Mouse (Mus musculus) heart, embryonic 15.5 days (tissue): ENCODE measurements around the gene Dmd. TPM values are rescaled to one million over a fixed set of nuclear protein-coding genes. Genes with fewer than 3 reads are reported as not detected.
A peak's percentile ranks its signal among the peaks of the same experiment; 100 is the strongest.

Source experiments
- ATAC-seq: fragments of 200-750 bp; cut with Nextera tagmentation; replicated peaks from 2 replicates; pipeline ENCODE4 v1.8.0; 2017; ENCODE audit warnings: low read depth, moderate TSS enrichment; ENCODE audit not compliant: insufficient number of reproducible peaks, insufficient read depth, low FRiP score
- H3K27ac ChIP-seq: fragments of 300-500 bp; sonication (generic); 2 replicates; pipeline ENCODE4 v1.5.1; 2015; ENCODE audit warnings: mild to moderate bottlenecking, inconsistent platforms
- H3K27me3 ChIP-seq: fragments of 300-500 bp; sonication (generic); 2 replicates; pipeline ENCODE4 v1.6.1; 2015; ENCODE audit warnings: inconsistent platforms
- H3K36me3 ChIP-seq: fragments of 300-500 bp; sonication (generic); 2 replicates; pipeline ENCODE4 v1.6.1; 2015; ENCODE audit warnings: mild to moderate bottlenecking, inconsistent platforms
- H3K4me1 ChIP-seq: fragments of 300-500 bp; sonication (generic); replicated peaks from 2 replicates; pipeline ENCODE4 v1.6.1; 2015; ENCODE audit warnings: inconsistent platforms
- H3K4me2 ChIP-seq: fragments of 300-500 bp; sonication (generic); 2 replicates; pipeline ENCODE4 v1.6.1; 2015; ENCODE audit warnings: inconsistent platforms, mild to moderate bottlenecking, moderate library complexity
- H3K4me3 ChIP-seq: fragments of 300-500 bp; sonication (generic); 2 replicates; pipeline ENCODE4 v1.5.1; 2015; ENCODE audit warnings: mild to moderate bottlenecking, inconsistent platforms
- H3K9ac ChIP-seq: fragments of 300-500 bp; sonication (generic); 2 replicates; pipeline ENCODE4 v1.6.1; 2015; ENCODE audit warnings: mild to moderate bottlenecking, inconsistent platforms
- H3K9me3 ChIP-seq: fragments of 300-500 bp; sonication (generic); replicated peaks from 2 replicates; pipeline ENCODE4 v1.6.1; 2016; ENCODE audit warnings: inconsistent platforms
- WGBS: fragments of 180-500 bp; shearing (Covaris S2); methylation state at CpG from one replicate; pipeline ENCODE4 v1.1.7; 2015; ENCODE audit warnings: mixed read lengths; 5-methylcytosine and 5-hydroxymethylcytosine counted together
- polyA plus RNA-seq: library from polyadenylated mRNA; unstranded; fragments of >200 nt; fragmentation: Nextera tagmentation; extraction: Ambion mirVana; gene quantifications from 2 replicates; pipeline ENCODE4 v1.2.1, GENCODE M21; 2015

The Dmd gene
- polyA plus RNA-seq: 28.9 and 29.8 TPM in 2 replicates

GRCm38 (mm10) chrX:82948630-82949029 is at the start of gene Dmd:
Gene Dmd, plus strand, starts transcription at chrX:82948870.
- no peaks in the 10 kb centered on the region for H3K27me3 ChIP-seq
- H3K9ac ChIP-seq: 0 out of 2 replicates have a peak within 1 kb of the TSS, but pooled peaks have one; percentile 31
- H3K4me1 ChIP-seq: no peaks in the 10 kb centered on the region
- peak within 1 kb of the TSS; percentile 37 for H3K4me3 ChIP-seq
- ATAC-seq: peak; percentile 88
- peak within 1 kb of the TSS; percentile 75 for H3K27ac ChIP-seq
- WGBS: 25% methylated on average over 3 of the region's 3 CpGs
- no peak within 1 kb of the TSS for H3K4me2 ChIP-seq
- no peaks in the 10 kb centered on the region for H3K9me3 ChIP-seq
- H3K36me3 ChIP-seq: no peaks in the 10 kb centered on the region

GRCm38 (mm10) chrX:82901515-82901914 is 47.2 kb upstream of the Dmd start:
- Histone ChIP-seq H3K9me3 (no peaks in the 10 kb centered on the region), H3K4me1 (no peaks in the 10 kb centered on the region), H3K4me3 (no peak overlapping the region), H3K27me3 (no peaks in the 10 kb centered on the region), H3K9ac (no peak overlapping the region), H3K4me2 (no peak overlapping the region), H3K36me3 (no peaks in the 10 kb centered on the region), H3K27ac (no peak overlapping the region)
- ATAC-seq: no peak

DNA sequence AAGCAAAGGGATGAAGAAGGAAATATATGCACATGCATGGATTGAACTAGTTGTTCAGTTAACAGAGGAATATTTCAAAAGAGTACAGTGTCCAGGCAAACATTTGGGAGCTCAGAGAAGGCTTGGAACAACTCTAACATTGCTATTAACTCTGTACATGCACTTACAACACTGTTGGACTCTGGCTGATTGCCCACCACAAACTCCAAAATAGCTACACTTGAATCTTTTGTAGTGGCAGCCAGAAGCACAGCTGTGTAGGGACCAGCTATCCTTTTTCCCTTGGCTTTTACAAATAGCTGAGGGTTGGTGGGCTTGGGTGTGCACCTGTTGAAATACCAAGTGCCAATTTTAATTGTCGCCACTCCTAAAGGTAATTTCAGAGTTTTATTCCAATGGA is 39.0 kb downstream of the Dmd start:
- no peak overlapping the region for H3K9ac ChIP-seq
- no peak overlapping the region for H3K4me2 ChIP-seq
- no peak overlapping the region for H3K4me3 ChIP-seq
- no peaks in the 10 kb centered on the region for H3K9me3 ChIP-seq
- no peaks in the 10 kb centered on the region for H3K36me3 ChIP-seq
- ATAC-seq: no peak; the same call in 1 of the 2 replicates
- 72% methylated on average over 1 of the region's 1 CpGs for WGBS
- no peaks in the 10 kb centered on the region for H3K4me1 ChIP-seq
- H3K27me3 ChIP-seq: no peaks in the 10 kb centered on the region
- H3K27ac ChIP-seq: no peak overlapping the region

- no peak overlapping the region for H3K27ac ChIP-seq
- ATAC-seq: no peak
- no peaks in the 10 kb centered on the region for H3K27me3 ChIP-seq
- no peaks in the 10 kb centered on the region for H3K9me3 ChIP-seq
- H3K9ac ChIP-seq: no peak overlapping the region
- H3K4me3 ChIP-seq: no peak overlapping the region
- WGBS: 75% methylated on average over 1 of the region's 1 CpGs
- H3K36me3 ChIP-seq: no peaks in the 10 kb centered on the region
- no peaks in the 10 kb centered on the region for H3K4me1 ChIP-seq
- H3K4me2 ChIP-seq: no peak overlapping the region
These were observed 101.5 kb downstream of the Dmd start for GRCm38 (mm10) chrX:83050190-83050589.

- 62% methylated on average over 2 of the region's 2 CpGs for whole genome bisulfite sequencing
- Histone ChIP-seq H3K4me2 (no peak overlapping the region), H3K36me3 (no peaks in the 10 kb centered on the region), H3K27ac (peak overlapping the region; percentile 47; the same call in 1 of the 2 replicates), H3K4me3 (no peak overlapping the region), H3K9me3 (no peaks in the 10 kb centered on the region), H3K27me3 (no peaks in the 10 kb centered on the region), H3K4me1 (peaks cover 3% of the 10 kb centered on the region; the same call in 1 of the 2 replicates), H3K9ac (no peak overlapping the region)
- no peak for ATAC-seq
These were observed 167.7 kb downstream of the Dmd start for GRCm38 (mm10) chrX:83116171-83116876.

- no peak overlapping the region for H3K27ac ChIP-seq
- no peaks in the 10 kb centered on the region for H3K36me3 ChIP-seq
- peaks cover 3% of the 10 kb centered on the region; the same call in 1 of the 2 replicates for H3K4me1 ChIP-seq
- H3K4me3 ChIP-seq: no peak overlapping the region
- 41% methylated on average over 2 of the region's 2 CpGs for WGBS
- H3K4me2 ChIP-seq: no peak overlapping the region
- ATAC-seq: no peak
- H3K9ac ChIP-seq: no peak overlapping the region
- H3K9me3 ChIP-seq: no peaks in the 10 kb centered on the region
- H3K27me3 ChIP-seq: no peaks in the 10 kb centered on the region
These were observed 168.5 kb downstream of the Dmd start for GRCm38 (mm10) chrX:83117198-83117597.

- no peak overlapping the region for H3K4me3 ChIP-seq
- H3K4me1 ChIP-seq: no peaks in the 10 kb centered on the region
- H3K27ac ChIP-seq: no peak overlapping the region
- H3K9ac ChIP-seq: no peak overlapping the region
- H3K27me3 ChIP-seq: no peaks in the 10 kb centered on the region
- no peak for ATAC-seq
- H3K36me3 ChIP-seq: no peaks in the 10 kb centered on the region
- H3K9me3 ChIP-seq: no peaks in the 10 kb centered on the region
- no peak overlapping the region for H3K4me2 ChIP-seq
- 55% methylated on average over 2 of the region's 2 CpGs for WGBS
These were observed 271.9 kb downstream of the Dmd start for GRCm38 (mm10) chrX:83220563-83220962.

DNA sequence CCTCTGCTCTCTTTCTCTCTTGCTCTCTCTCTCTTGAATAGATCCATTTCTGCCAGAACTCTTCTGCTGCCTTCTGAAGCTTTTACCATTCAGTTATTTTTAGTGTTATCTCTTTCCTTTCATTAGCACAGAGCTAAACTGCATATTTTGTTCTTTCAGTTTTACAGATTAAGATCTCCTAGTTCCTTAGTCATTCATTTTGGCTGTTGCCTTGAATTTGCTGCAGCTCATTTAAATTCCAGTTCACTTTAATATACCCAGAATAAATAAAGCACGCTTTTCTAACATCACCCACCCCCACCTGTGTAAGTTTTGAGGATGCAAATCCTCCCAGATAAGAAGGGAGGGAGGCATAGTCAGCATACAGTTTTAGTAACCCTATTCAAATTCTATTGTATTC is 272.4 kb downstream of the Dmd start:
- H3K27me3 ChIP-seq: no peaks in the 10 kb centered on the region
- no peaks in the 10 kb centered on the region for H3K4me1 ChIP-seq
- H3K4me3 ChIP-seq: no peak overlapping the region
- WGBS: 48% methylated on average over 1 of the region's 1 CpGs
- H3K36me3 ChIP-seq: no peaks in the 10 kb centered on the region
- no peak for ATAC-seq
- H3K9me3 ChIP-seq: no peaks in the 10 kb centered on the region
- no peak overlapping the region for H3K4me2 ChIP-seq
- H3K27ac ChIP-seq: no peak overlapping the region
- no peak overlapping the region for H3K9ac ChIP-seq

- ATAC-seq: no peak
- no peak within 1 kb of the TSS for H3K4me2 ChIP-seq
- H3K9ac ChIP-seq: no peak within 1 kb of the TSS
- H3K27ac ChIP-seq: no peak within 1 kb of the TSS
- no peak within 1 kb of the TSS for H3K4me3 ChIP-seq
- H3K36me3 ChIP-seq: no peaks in the 10 kb centered on the region
- 90% methylated on average over 15 of the region's 15 CpGs for WGBS
- no peaks in the 10 kb centered on the region for H3K27me3 ChIP-seq
- H3K9me3 ChIP-seq: no peaks in the 10 kb centered on the region
- no peaks in the 10 kb centered on the region for H3K4me1 ChIP-seq
These were observed 538.9 kb downstream of the Dmd start, which contains the start of gene Tsga8 for GRCm38 (mm10) chrX:83487598-83487997. Gene Tsga8, minus strand, starts transcription at chrX:83487924.

DNA sequence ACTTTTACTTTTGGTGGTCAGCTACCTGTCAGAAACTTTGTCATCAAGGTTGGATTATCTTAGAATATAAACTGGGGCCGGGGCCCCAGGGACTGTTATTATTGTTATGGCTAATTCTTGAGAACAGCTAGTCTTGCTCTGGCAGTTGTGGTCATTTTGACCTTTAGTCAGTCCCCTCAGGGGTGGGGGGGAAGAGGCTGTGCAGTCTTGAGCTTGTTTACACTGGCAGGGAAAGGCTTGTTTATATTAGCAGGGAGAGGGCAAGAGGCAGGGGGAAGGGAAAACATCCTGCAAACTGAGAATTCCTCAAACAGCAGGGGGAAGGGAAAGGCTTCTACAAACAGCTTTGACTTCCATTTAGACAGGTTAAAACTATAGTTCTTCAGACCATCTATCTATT is 726.3 kb downstream of the Dmd start:
- Histone ChIP-seq H3K27ac (no peak overlapping the region), H3K36me3 (no peaks in the 10 kb centered on the region), H3K4me3 (no peak overlapping the region), H3K9me3 (no peaks in the 10 kb centered on the region), H3K4me1 (no peaks in the 10 kb centered on the region), H3K9ac (no peak overlapping the region), H3K4me2 (no peak overlapping the region), H3K27me3 (no peaks in the 10 kb centered on the region)
- no peak for ATAC-seq
- 60% methylated on average over 1 of the region's 1 CpGs for WGBS

GRCm38 (mm10) chrX:83686547-83686946 is 737.9 kb downstream of the Dmd start:
- H3K27me3 ChIP-seq: no peaks in the 10 kb centered on the region
- H3K9me3 ChIP-seq: no peaks in the 10 kb centered on the region
- no peaks in the 10 kb centered on the region for H3K36me3 ChIP-seq
- no peak overlapping the region for H3K9ac ChIP-seq
- no peak overlapping the region for H3K27ac ChIP-seq
- H3K4me1 ChIP-seq: no peaks in the 10 kb centered on the region
- ATAC-seq: no peak
- H3K4me3 ChIP-seq: no peak overlapping the region
- H3K4me2 ChIP-seq: no peak overlapping the region

- Histone ChIP-seq H3K9ac (no peak overlapping the region), H3K9me3 (no peaks in the 10 kb centered on the region), H3K27me3 (no peaks in the 10 kb centered on the region), H3K4me1 (no peaks in the 10 kb centered on the region), H3K4me2 (no peak overlapping the region), H3K27ac (no peak overlapping the region), H3K4me3 (no peak overlapping the region), H3K36me3 (no peaks in the 10 kb centered on the region)
- no peak for ATAC-seq
- WGBS: 22% methylated on average over 1 of the region's 1 CpGs
These were observed 791.9 kb downstream of the Dmd start for GRCm38 (mm10) chrX:83740533-83740932.
